Mouse (Mus musculus): ENCODE results near the gene Nemp2. TPM values are rescaled to one million over a fixed set of nuclear protein-coding genes. Genes with fewer than 3 reads are reported as not detected.

Gene Nemp2
- polyA plus RNA-seq, 1 experiment from 2014 or later, result 6.3 TPM

- H3K4me1 ChIP-seq (replicated peaks), result peaks cover 13% of the 10 kb centered on the region
- H3K4me3 ChIP-seq, result no peak overlapping the region
- H3K9ac ChIP-seq, result no peak overlapping the region
- no peak for ATAC-seq (ENCODE audit: low FRiP score)
- no peaks in the 10 kb centered on the region for H3K27me3 ChIP-seq
- H3K9me3 ChIP-seq, result no peaks in the 10 kb centered on the region
- H3K27ac ChIP-seq, result no peak overlapping the region
- peaks cover 13% of the 10 kb centered on the region for H3K36me3 ChIP-seq
- H3K4me2 ChIP-seq, result no peak overlapping the region
- WGBS, result 97% methylated on average over 6 of the region's 6 CpGs
These were observed 3.7 kb downstream of the Nemp2 start for GRCm38 (mm10) chr1:52634251-52634650.

GRCm38 (mm10) chr1:52635932-52636331, 5.4 kb downstream of the Nemp2 start:
- Histone ChIP-seq H3K36me3 (peaks cover 21% of the 10 kb centered on the region), H3K9ac (no peak overlapping the region), H3K27ac (no peak overlapping the region), H3K4me2 (no peak overlapping the region), H3K27me3 (no peaks in the 10 kb centered on the region), H3K9me3 (no peaks in the 10 kb centered on the region), H3K4me1 (replicated peaks) (peaks cover 13% of the 10 kb centered on the region), H3K4me3 (no peak overlapping the region)
- WGBS, result 94% methylated on average over 3 of the region's 3 CpGs
- ATAC-seq (ENCODE audit: low FRiP score), result no peak

GRCm38 (mm10) chr1:52638101-52638500, 7.6 kb downstream of the Nemp2 start:
- H3K9me3 ChIP-seq, result no peaks in the 10 kb centered on the region
- H3K4me2 ChIP-seq, result no peak overlapping the region
- no peak overlapping the region for H3K27ac ChIP-seq
- no peak for ATAC-seq (ENCODE audit: low FRiP score)
- H3K4me1 ChIP-seq (replicated peaks), result no peaks in the 10 kb centered on the region
- no peak overlapping the region for H3K9ac ChIP-seq
- no peak overlapping the region for H3K4me3 ChIP-seq
- peaks cover 21% of the 10 kb centered on the region for H3K36me3 ChIP-seq
- no peaks in the 10 kb centered on the region for H3K27me3 ChIP-seq
- WGBS, result 90% methylated on average over 2 of the region's 2 CpGs

- no peak overlapping the region for H3K27ac ChIP-seq
- H3K9me3 ChIP-seq, result no peaks in the 10 kb centered on the region
- H3K36me3 ChIP-seq, result peaks cover 21% of the 10 kb centered on the region
- H3K27me3 ChIP-seq, result no peaks in the 10 kb centered on the region
- H3K4me1 ChIP-seq (replicated peaks), result no peaks in the 10 kb centered on the region
- H3K4me3 ChIP-seq, result no peak overlapping the region
- no peak for ATAC-seq (ENCODE audit: low FRiP score)
- H3K4me2 ChIP-seq, result no peak overlapping the region
- WGBS, result 95% methylated on average over 7 of the region's 7 CpGs
- no peak overlapping the region for H3K9ac ChIP-seq
These were observed 8.6 kb downstream of the Nemp2 start for GRCm38 (mm10) chr1:52639090-52639489.

- 94% methylated on average over 6 of the region's 6 CpGs for WGBS
- Histone ChIP-seq H3K9me3 (no peaks in the 10 kb centered on the region), H3K27me3 (no peaks in the 10 kb centered on the region), H3K4me3 (no peak overlapping the region), H3K27ac (no peak overlapping the region), H3K9ac (no peak overlapping the region), H3K4me2 (no peak overlapping the region), H3K4me1 (replicated peaks) (no peaks in the 10 kb centered on the region), H3K36me3 (peaks cover 24% of the 10 kb centered on the region)
- ATAC-seq (ENCODE audit: low FRiP score), result no peak
These were observed 9.8 kb downstream of the Nemp2 start for GRCm38 (mm10) chr1:52640266-52640665.

GRCm38 (mm10) chr1:52640736-52641135, 10.2 kb downstream of the Nemp2 start:
- H3K9me3 ChIP-seq, result no peaks in the 10 kb centered on the region
- no peak overlapping the region for H3K4me2 ChIP-seq
- H3K36me3 ChIP-seq, result peaks cover 27% of the 10 kb centered on the region
- no peaks in the 10 kb centered on the region for H3K4me1 ChIP-seq (replicated peaks)
- WGBS, result 92% methylated on average over 4 of the region's 4 CpGs
- no peaks in the 10 kb centered on the region for H3K27me3 ChIP-seq
- no peak overlapping the region for H3K27ac ChIP-seq
- no peak overlapping the region for H3K9ac ChIP-seq
- no peak overlapping the region for H3K4me3 ChIP-seq
- no peak for ATAC-seq (ENCODE audit: low FRiP score)

GRCm38 (mm10) chr1:52648153-52649027, 17.9 kb downstream of the Nemp2 start:
- Histone ChIP-seq H3K4me2 (no peak overlapping the region), H3K9ac (no peak overlapping the region), H3K4me1 (replicated peaks) (no peaks in the 10 kb centered on the region), H3K9me3 (no peaks in the 10 kb centered on the region), H3K36me3 (peaks cover 39% of the 10 kb centered on the region), H3K4me3 (no peak overlapping the region), H3K27ac (no peak overlapping the region), H3K27me3 (no peaks in the 10 kb centered on the region)
- ATAC-seq (ENCODE audit: low FRiP score), result peak; percentile 87
- WGBS, result 84% methylated on average over 11 of the region's 11 CpGs

GRCm38 (mm10) chr1:52650066-52650465, 19.6 kb downstream of the Nemp2 start:
- Histone ChIP-seq H3K9me3 (no peaks in the 10 kb centered on the region), H3K36me3 (peaks cover 38% of the 10 kb centered on the region), H3K4me2 (no peak overlapping the region), H3K4me1 (replicated peaks) (no peaks in the 10 kb centered on the region), H3K27me3 (no peaks in the 10 kb centered on the region), H3K27ac (no peak overlapping the region), H3K9ac (no peak overlapping the region), H3K4me3 (no peak overlapping the region)
- no peak for ATAC-seq (ENCODE audit: low FRiP score)
- WGBS, result 89% methylated on average over 5 of the region's 5 CpGs

- H3K4me1 ChIP-seq (replicated peaks), result no peaks in the 10 kb centered on the region
- no peak overlapping the region for H3K4me2 ChIP-seq
- H3K4me3 ChIP-seq, result no peak overlapping the region
- no peaks in the 10 kb centered on the region for H3K9me3 ChIP-seq
- no peak overlapping the region for H3K9ac ChIP-seq
- H3K27ac ChIP-seq, result no peak overlapping the region
- H3K27me3 ChIP-seq, result no peaks in the 10 kb centered on the region
- 93% methylated on average over 3 of the region's 3 CpGs for WGBS
- ATAC-seq (ENCODE audit: low FRiP score), result no peak
- H3K36me3 ChIP-seq, result peaks cover 31% of the 10 kb centered on the region
These were observed 22.2 kb downstream of the Nemp2 start for GRCm38 (mm10) chr1:52652601-52653253.

GRCm38 (mm10) chr1:52653366-52653765, 22.9 kb downstream of the Nemp2 start:
- no peak overlapping the region for H3K9ac ChIP-seq
- no peak overlapping the region for H3K4me2 ChIP-seq
- no peaks in the 10 kb centered on the region for H3K27me3 ChIP-seq
- H3K36me3 ChIP-seq, result peaks cover 37% of the 10 kb centered on the region
- no peaks in the 10 kb centered on the region for H3K4me1 ChIP-seq (replicated peaks)
- H3K9me3 ChIP-seq, result no peaks in the 10 kb centered on the region
- 89% methylated on average over 1 of the region's 1 CpGs for WGBS
- ATAC-seq (ENCODE audit: low FRiP score), result no peak
- no peak overlapping the region for H3K4me3 ChIP-seq
- no peak overlapping the region for H3K27ac ChIP-seq

- Histone ChIP-seq H3K9ac (no peak overlapping the region), H3K4me1 (replicated peaks) (no peaks in the 10 kb centered on the region), H3K4me3 (no peak overlapping the region), H3K27me3 (no peaks in the 10 kb centered on the region), H3K36me3 (peaks cover 44% of the 10 kb centered on the region), H3K9me3 (no peaks in the 10 kb centered on the region), H3K4me2 (no peak overlapping the region), H3K27ac (no peak overlapping the region)
- WGBS, result 86% methylated on average over 4 of the region's 4 CpGs
- ATAC-seq (ENCODE audit: low FRiP score), result no peak
These were observed 24.6 kb downstream of the Nemp2 start for GRCm38 (mm10) chr1:52655153-52655552.

- Histone ChIP-seq H3K9ac (no peak overlapping the region), H3K4me2 (no peak overlapping the region), H3K4me3 (no peak overlapping the region), H3K27me3 (no peaks in the 10 kb centered on the region), H3K9me3 (no peaks in the 10 kb centered on the region), H3K36me3 (peaks cover 50% of the 10 kb centered on the region), H3K27ac (no peak overlapping the region), H3K4me1 (replicated peaks) (no peaks in the 10 kb centered on the region)
- no peak for ATAC-seq (ENCODE audit: low FRiP score)
- WGBS, result 87% methylated on average over 7 of the region's 7 CpGs
These were observed 27.7 kb downstream of the Nemp2 start for GRCm38 (mm10) chr1:52658160-52658559.

GRCm38 (mm10) chr1:52660278-52660677, 29.8 kb downstream of the Nemp2 start:
- H3K27me3 ChIP-seq, result no peaks in the 10 kb centered on the region
- no peaks in the 10 kb centered on the region for H3K4me1 ChIP-seq (replicated peaks)
- WGBS, result 87% methylated on average over 2 of the region's 2 CpGs
- H3K9ac ChIP-seq, result no peak overlapping the region
- no peak overlapping the region for H3K27ac ChIP-seq
- no peak overlapping the region for H3K4me2 ChIP-seq
- no peak for ATAC-seq (ENCODE audit: low FRiP score)
- no peak overlapping the region for H3K4me3 ChIP-seq
- peaks cover 55% of the 10 kb centered on the region for H3K36me3 ChIP-seq
- H3K9me3 ChIP-seq, result no peaks in the 10 kb centered on the region
